1 mouse cellular context compared by ENCODE assay signal in the genomic region with DNA sequence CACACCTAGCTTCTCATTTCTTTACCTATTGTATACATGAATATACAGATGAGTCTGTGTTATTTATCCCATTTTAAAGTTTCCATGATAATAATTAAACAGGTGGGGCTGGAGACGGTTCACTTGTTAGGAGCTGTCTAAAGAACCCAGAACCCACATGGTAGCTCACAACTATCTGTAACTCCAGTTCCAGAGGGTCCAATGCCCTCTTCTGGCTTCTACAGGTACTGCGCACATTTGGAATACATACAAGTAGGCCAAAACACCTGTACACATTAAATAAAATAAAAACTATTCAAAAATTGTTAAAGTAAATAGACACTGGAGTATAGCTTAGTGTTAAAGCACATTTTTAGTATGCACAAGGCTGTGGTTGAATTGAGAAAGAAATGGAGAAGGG.
A peak's percentile ranks its signal among the peaks of the same experiment; 100 is the strongest.
TF ChIP-seq lines count a peak whose summit lies in the region.

No protein-coding gene starts in this region.

TF ChIP-seq in CH12.LX, 34 proteins besides CTCF, POLR2A, EP300 and RAD21 (continued from another document):
- TF ChIP-seq ZC3H11A (IDR thresholded peaks at IDR 0.05; ENCODE audit: low read depth, low read length) (peak; percentile 74), ZNF384 (IDR thresholded peaks at IDR 0.05; ENCODE audit: low read depth, low read length) (no peak), MEF2A (IDR thresholded peaks at IDR 0.05; ENCODE audit: borderline replicate concordance, low read depth, low read length) (no peak), HCFC1 (IDR thresholded peaks at IDR 0.05; ENCODE audit: low read depth, low read length) (no peak), POLR2AphosphoS2 (IDR thresholded peaks at IDR 0.05; ENCODE audit: low read depth, low read length) (no peak), SMC3 (IDR thresholded peaks at IDR 0.05; ENCODE audit: low read depth, low read length) (peak; percentile 92), BHLHE40 (IDR thresholded peaks at IDR 0.05; ENCODE audit: low read depth, low read length) (no peak), IRF4 (IDR thresholded peaks at IDR 0.05; ENCODE audit: low read depth, low read length) (no peak), CHD2 (IDR thresholded peaks at IDR 0.05; ENCODE audit: low read length) (no peak), NELFE (IDR thresholded peaks at IDR 0.05; ENCODE audit: low read depth, low read length) (peak; percentile 50; the same call in 1 of the 2 replicates), E2F4 (IDR thresholded peaks at IDR 0.05; ENCODE audit: insufficient replicate concordance, low read depth, low read length) (no peak), MXI1 (IDR thresholded peaks at IDR 0.05; ENCODE audit: low read depth, low read length) (no peak), CHD1 (IDR thresholded peaks at IDR 0.05; ENCODE audit: low read depth, low read length) (no peak)
